Mouse (Mus musculus) lung, embryonic 16.5 days (tissue): ENCODE measurements around the gene Zfp966. TPM values are rescaled to one million over a fixed set of nuclear protein-coding genes. Genes with fewer than 3 reads are reported as not detected.
"Not testable (repeated sequence)": the region's sequence is repeated elsewhere in the genome, so short reads cannot be mapped to it uniquely, and the experiment has no call there.

ENCODE experiments used
- ATAC-seq: fragments of 200-750 bp; cut with Nextera tagmentation; 2 replicates; pipeline ENCODE4 v1.8.0; 2017; ENCODE audit warnings: low read depth, mild to moderate bottlenecking, moderate library complexity
- H3K27ac ChIP-seq: fragments of 300-500 bp; sonication (generic); 2 replicates; pipeline ENCODE4 v1.5.1; 2014; ENCODE audit warnings: mild to moderate bottlenecking, control low read depth, low read length
- H3K27me3 ChIP-seq: fragments of 300-500 bp; sonication (generic); 2 replicates; pipeline ENCODE4 v1.6.1; 2014; ENCODE audit warnings: low read depth, low read length, mixed read lengths; ENCODE audit not compliant: control insufficient read depth, insufficient read depth
- H3K36me3 ChIP-seq: fragments of 300-500 bp; sonication (generic); 2 replicates; pipeline ENCODE4 v1.6.1; 2014; ENCODE audit warnings: low read length; ENCODE audit not compliant: control insufficient read depth, insufficient read depth
- H3K4me1 ChIP-seq: fragments of 300-500 bp; sonication (generic); replicated peaks from 2 replicates; pipeline ENCODE4 v1.6.1; 2014; ENCODE audit warnings: low read length, mixed read lengths; ENCODE audit not compliant: control insufficient read depth, insufficient read depth
- H3K4me2 ChIP-seq: fragments of 300-500 bp; sonication (generic); 2 replicates; pipeline ENCODE4 v1.6.1; 2014; ENCODE audit warnings: low read depth, low read length, control low read depth
- H3K4me3 ChIP-seq: fragments of 300-500 bp; sonication (generic); 2 replicates; pipeline ENCODE4 v1.5.1; 2014; ENCODE audit warnings: mild to moderate bottlenecking, low read length, control low read depth
- H3K9ac ChIP-seq: fragments of 300-500 bp; sonication (generic); 2 replicates; pipeline ENCODE4 v1.6.1; 2014; ENCODE audit warnings: low read length, control low read depth
- H3K9me3 ChIP-seq: fragments of 300-500 bp; sonication (generic); 2 replicates; pipeline ENCODE4 v1.6.1; 2016; ENCODE audit warnings: low read length; ENCODE audit not compliant: control insufficient read depth
- WGBS: fragments of 180-500 bp; shearing (Covaris S2); extraction: QIAGEN DNeasy Blood & Tissue Kit; methylation state at CpG from one replicate; pipeline ENCODE4 v1.1.7; 2014; 5-methylcytosine and 5-hydroxymethylcytosine counted together
- polyA plus RNA-seq: library from polyadenylated mRNA; unstranded; fragments of >200 nt; fragmentation: Nextera tagmentation; extraction: Ambion mirVana; gene quantifications from 2 replicates; pipeline ENCODE4 v1.2.1, GENCODE M21; 2015

Gene Zfp966
- polyA plus RNA-seq, result 3.5 and 3.7 TPM in 2 replicates

DNA sequence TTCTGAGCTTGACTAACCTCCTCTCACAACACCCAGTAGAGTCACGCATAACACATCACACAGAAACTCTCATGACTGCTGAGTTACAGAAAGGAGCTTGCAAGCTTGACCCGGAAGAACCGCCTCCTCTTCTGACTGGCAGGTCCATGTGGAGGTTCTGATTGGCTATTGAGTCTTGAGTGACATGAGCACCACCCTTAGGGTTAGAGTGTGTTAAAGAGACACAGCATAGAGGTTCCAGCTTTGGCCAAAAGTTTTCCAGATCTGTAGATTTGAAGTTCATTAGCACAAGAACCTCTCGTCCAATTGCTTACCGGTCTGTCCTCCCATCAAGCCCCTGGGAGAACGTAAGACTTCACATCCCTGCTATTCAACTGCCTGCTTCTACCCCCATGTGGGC is at the start of gene Zfp966:
Gene Zfp966, minus strand, starts transcription at position 101 of the 400 bp plus-strand sequence.
- not testable (repeated sequence) for ATAC-seq, H3K27ac ChIP-seq
- no CpG with 5 or more reads among the region's 6 CpGs for WGBS

DNA sequence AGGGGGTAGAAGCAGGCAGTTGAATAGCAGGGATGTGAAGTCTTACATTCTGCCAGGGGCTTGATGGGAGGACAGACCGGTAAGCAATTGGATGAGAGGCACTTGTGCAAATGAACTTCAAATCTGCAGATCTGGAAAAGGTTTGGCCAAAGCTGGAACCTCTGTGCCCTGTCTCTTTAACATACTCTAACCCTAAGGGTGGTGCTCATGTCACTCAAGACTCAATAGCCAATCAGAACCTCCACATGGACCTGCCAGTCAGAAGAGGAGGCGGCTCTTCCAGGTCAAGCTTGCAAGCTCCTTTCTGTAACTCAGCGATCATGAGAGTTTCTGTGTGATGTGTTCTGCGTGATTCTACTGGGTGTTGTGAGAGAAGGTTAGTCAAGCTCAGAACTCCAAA is 34.1 kb upstream of the Zfp966 start, which contains the start of gene Gm2026:
Gene Gm2026, plus strand, starts transcription at position 301 of the 400 bp plus-strand sequence.
- H3K27me3 ChIP-seq, H3K4me3 ChIP-seq, H3K4me2 ChIP-seq, H3K9ac ChIP-seq, H3K4me1 ChIP-seq, H3K36me3 ChIP-seq, ATAC-seq, H3K9me3 ChIP-seq, H3K27ac ChIP-seq: not testable (repeated sequence)
- no CpG with 5 or more reads among the region's 4 CpGs for WGBS

More for the DNA sequence above, at the start of gene Zfp966:
- not testable (repeated sequence) for H3K27me3 ChIP-seq, H3K9ac ChIP-seq, H3K4me2 ChIP-seq, H3K4me3 ChIP-seq, H3K4me1 ChIP-seq, H3K9me3 ChIP-seq, H3K36me3 ChIP-seq

DNA sequence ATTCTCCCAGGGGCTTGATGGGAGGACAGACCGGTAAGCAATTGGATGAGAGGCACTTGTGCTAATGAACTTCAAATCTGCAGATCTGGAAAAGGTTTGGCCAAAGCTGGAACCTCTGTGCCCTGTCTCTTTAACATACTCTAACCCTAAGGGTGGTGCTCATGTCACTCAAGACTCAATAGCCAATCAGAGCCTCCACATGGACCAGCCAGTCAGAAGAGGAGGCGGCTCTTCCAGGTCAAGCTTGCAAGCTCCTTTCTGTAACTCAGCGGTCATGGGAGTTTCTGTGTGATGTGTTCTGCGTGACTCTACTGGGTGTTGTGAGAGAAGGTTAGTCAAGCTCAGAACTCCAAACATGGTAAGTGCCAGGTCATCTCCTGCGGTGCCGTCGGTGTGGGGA is 61.9 kb downstream of the Zfp966 start, which contains the start of gene Gm6710:
Gene Gm6710, plus strand, starts transcription at position 196 of the 400 bp plus-strand sequence.
- H3K27me3 ChIP-seq, H3K4me1 ChIP-seq, H3K36me3 ChIP-seq, H3K4me2 ChIP-seq, H3K4me3 ChIP-seq, H3K9me3 ChIP-seq, H3K9ac ChIP-seq, ATAC-seq, H3K27ac ChIP-seq: not testable (repeated sequence)
- WGBS, result no CpG with 5 or more reads among the region's 7 CpGs

Other genes with a start within 250 kb of the Zfp966 start
- gene Zfp969, start 227.5 kb downstream of the Zfp966 start, polyA plus RNA-seq, result 26.0 and 29.8 TPM in 2 replicates
- not detected in 2 replicates for gene Gm2007, start 189.6 kb downstream of the Zfp966 start, polyA plus RNA-seq
- 4.5 and 4.8 TPM in 2 replicates for gene Gm14288, start 130.0 kb downstream of the Zfp966 start, polyA plus RNA-seq
- 18.6 and 25.2 TPM in 2 replicates for gene Gm6710, start 61.9 kb downstream of the Zfp966 start, polyA plus RNA-seq
- 24.1 and 25.6 TPM in 2 replicates for gene Gm2026, start 34.2 kb upstream of the Zfp966 start, polyA plus RNA-seq
- 3.2 TPM in 1 of 2 replicates, not detected in the other for gene Gm2004, start 218.7 kb upstream of the Zfp966 start, polyA plus RNA-seq